Mouse (Mus musculus) heart, adult 2 months (tissue): ENCODE data around the gene Pomp. TPM values are rescaled to one million over a fixed set of nuclear protein-coding genes. Genes with fewer than 3 reads are reported as not detected.

ENCODE experiments used
- DNase-seq, 2 experiments: peaks; one replicate each; pipeline ENCODE4 v3.0.0; 2021
- H3K27ac ChIP-seq: fragments of 200-600 bp; 2 replicates; pipeline ENCODE4 v1.8.1; 2022
- H3K27me3 ChIP-seq: fragments of 200-500 bp; 2 replicates; pipeline ENCODE4 v1.6.1; 2012; ENCODE audit warnings: mild to moderate bottlenecking, low read length, inconsistent platforms, mixed read lengths; ENCODE audit not compliant: control insufficient read depth, insufficient read depth
- H3K36me3 ChIP-seq: fragments of 200-500 bp; 2 replicates; pipeline ENCODE4 v1.6.1; 2012; ENCODE audit warnings: low read length, inconsistent platforms; ENCODE audit not compliant: control insufficient read depth, insufficient read depth
- H3K4me1 ChIP-seq: fragments of 200-500 bp; 2 replicates; pipeline ENCODE4 v1.6.1; 2011; ENCODE audit warnings: low read length; ENCODE audit not compliant: control insufficient read depth, insufficient read depth
- H3K4me3 ChIP-seq: fragments of 200-600 bp; 2 replicates; pipeline ENCODE4 v1.8.1; 2022
- H3K79me2 ChIP-seq: fragments of 200-500 bp; replicated peaks from 2 replicates; pipeline ENCODE4 v1.6.1; 2012; ENCODE audit warnings: mild to moderate bottlenecking, inconsistent platforms, low read length, moderate library complexity, mixed read lengths; ENCODE audit not compliant: control insufficient read depth, insufficient read depth
- H3K9ac ChIP-seq: fragments of 200-500 bp; 2 replicates; pipeline ENCODE4 v1.6.1; 2012; ENCODE audit warnings: low read depth, mild to moderate bottlenecking, control low read depth, inconsistent platforms, low read length, mixed read lengths
- CTCF ChIP-seq: fragments of 200-600 bp; IDR thresholded peaks from 2 replicates; pipeline ENCODE4 v1.8.1; 2022; ENCODE audit warnings: antibody characterized with exemption, mild to moderate bottlenecking, moderate library complexity
- EP300 ChIP-seq: fragments of 200-500 bp; IDR thresholded peaks from 2 replicates; pipeline ENCODE4 v1.6.1; 2011; ENCODE audit warnings: low read depth, low read length, control low read depth; ENCODE audit not compliant: insufficient read depth
- POLR2A ChIP-seq: fragments of 200-500 bp; IDR thresholded peaks from 2 replicates; pipeline ENCODE4 v1.6.1; 2011; ENCODE audit warnings: mild to moderate bottlenecking, low read depth, low read length, control low read depth; ENCODE audit not compliant: insufficient read depth
- WGBS: fragments of 180-500 bp; shearing (Covaris S2); methylation state at CpG from one replicate; pipeline ENCODE4 v1.1.7; 2018; 5-methylcytosine and 5-hydroxymethylcytosine counted together
- intact Hi-C: fragments of 180-260 bp; cut with DNase I; formaldehyde crosslinking; loops from one replicate; pipeline ENCODE4 v1.15.1; 2025
- polyA plus RNA-seq: library from polyadenylated mRNA; depleted of rRNA; stranded (reverse); fragments of >200 nt; gene quantifications from 2 replicates; pipeline ENCODE4 v1.2.3, GENCODE M21; 2012
- total RNA-seq, 2 experiments: library from RNA; stranded (reverse); gene quantifications; 2 replicates each; pipeline ENCODE4 v1.2.3; 2021

Pomp gene
- total and polyA plus RNA-seq, 3 experiments: 86.5 to 176 (median 137) TPM

DNA sequence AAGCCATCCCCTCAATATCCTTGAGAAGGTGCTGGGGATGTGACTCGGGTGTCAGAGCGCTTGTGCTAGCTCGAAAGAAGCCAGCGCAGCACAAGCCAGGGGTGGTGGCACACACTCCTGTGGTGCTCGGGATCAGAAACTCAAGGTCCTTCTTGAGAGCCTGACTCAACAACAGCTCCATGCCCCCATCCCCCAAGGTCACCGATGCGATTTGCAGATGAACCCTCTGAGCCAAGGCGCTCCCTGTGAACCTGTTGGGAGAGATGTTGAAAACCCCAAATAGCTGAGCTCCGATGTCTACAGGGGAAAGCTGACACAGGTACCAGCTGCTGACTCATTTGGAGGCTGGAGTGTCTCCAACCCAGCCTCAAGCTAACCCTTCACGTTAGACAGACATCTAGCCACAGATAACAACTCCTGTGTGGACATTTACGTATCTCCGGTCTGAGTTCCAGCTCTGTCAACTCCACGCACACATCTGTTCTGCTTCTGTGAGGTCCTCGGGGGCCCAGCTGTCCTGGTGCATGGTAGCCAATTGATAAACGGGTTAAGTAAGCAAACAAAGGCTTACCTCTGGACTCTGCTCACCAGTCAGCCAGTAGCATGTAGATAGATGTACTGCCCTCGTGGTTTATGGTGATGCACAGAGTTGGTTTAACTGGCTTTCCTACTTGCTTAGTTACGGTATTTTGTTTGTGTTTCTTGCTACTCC is 19.9 kb downstream of the Pomp start:
- H3K4me3 ChIP-seq: no peak overlapping the region
- WGBS: 81% methylated on average over 17 of the region's 17 CpGs
- intact Hi-C loops: no loop called here
- TF ChIP-seq POLR2A (no peak), CTCF (no peak), EP300 (no peak)
- H3K79me2 ChIP-seq: no peaks in the 10 kb centered on the region
- peaks cover 2% of the 10 kb centered on the region; the same call in 1 of the 2 replicates for H3K4me1 ChIP-seq
- no peak overlapping the region for H3K27ac ChIP-seq
- no peak for DNase-seq
- H3K9ac ChIP-seq: no peak overlapping the region
- no peaks in the 10 kb centered on the region for H3K36me3 ChIP-seq
- H3K27me3 ChIP-seq: no peaks in the 10 kb centered on the region

DNA sequence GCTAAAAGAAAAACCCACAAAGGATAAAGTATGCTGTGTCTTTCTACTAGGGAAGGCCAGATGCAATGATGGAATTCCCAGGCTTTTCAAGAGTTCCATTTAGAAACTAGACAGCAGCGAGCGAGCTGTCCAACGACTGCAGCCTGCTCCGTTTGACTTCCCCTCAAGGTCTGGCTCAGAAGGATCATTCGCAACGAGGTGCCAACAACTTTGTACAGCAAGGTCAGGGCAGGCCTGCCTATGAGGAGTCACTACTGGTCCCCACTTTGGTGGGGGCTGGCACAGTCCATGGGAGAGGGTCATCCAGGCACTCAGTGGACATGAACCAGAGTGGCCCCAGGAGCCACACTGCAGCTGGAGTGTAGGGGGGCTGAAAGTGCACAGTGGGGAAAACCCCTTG is 23.3 kb downstream of the Pomp start:
- H3K27ac ChIP-seq: no peak overlapping the region
- no peak overlapping the region for H3K9ac ChIP-seq
- 58% methylated on average over 6 of the region's 6 CpGs for WGBS
- peaks cover 2% of the 10 kb centered on the region; the same call in 1 of the 2 replicates for H3K4me1 ChIP-seq
- H3K36me3 ChIP-seq: no peaks in the 10 kb centered on the region
- H3K27me3 ChIP-seq: no peaks in the 10 kb centered on the region
- TF ChIP-seq EP300 (no peak), POLR2A (no peak), CTCF (no peak)
- no peak overlapping the region for H3K4me3 ChIP-seq
- intact Hi-C loops: no loop called here
- no peaks in the 10 kb centered on the region for H3K79me2 ChIP-seq
- DNase-seq: no peak

DNA sequence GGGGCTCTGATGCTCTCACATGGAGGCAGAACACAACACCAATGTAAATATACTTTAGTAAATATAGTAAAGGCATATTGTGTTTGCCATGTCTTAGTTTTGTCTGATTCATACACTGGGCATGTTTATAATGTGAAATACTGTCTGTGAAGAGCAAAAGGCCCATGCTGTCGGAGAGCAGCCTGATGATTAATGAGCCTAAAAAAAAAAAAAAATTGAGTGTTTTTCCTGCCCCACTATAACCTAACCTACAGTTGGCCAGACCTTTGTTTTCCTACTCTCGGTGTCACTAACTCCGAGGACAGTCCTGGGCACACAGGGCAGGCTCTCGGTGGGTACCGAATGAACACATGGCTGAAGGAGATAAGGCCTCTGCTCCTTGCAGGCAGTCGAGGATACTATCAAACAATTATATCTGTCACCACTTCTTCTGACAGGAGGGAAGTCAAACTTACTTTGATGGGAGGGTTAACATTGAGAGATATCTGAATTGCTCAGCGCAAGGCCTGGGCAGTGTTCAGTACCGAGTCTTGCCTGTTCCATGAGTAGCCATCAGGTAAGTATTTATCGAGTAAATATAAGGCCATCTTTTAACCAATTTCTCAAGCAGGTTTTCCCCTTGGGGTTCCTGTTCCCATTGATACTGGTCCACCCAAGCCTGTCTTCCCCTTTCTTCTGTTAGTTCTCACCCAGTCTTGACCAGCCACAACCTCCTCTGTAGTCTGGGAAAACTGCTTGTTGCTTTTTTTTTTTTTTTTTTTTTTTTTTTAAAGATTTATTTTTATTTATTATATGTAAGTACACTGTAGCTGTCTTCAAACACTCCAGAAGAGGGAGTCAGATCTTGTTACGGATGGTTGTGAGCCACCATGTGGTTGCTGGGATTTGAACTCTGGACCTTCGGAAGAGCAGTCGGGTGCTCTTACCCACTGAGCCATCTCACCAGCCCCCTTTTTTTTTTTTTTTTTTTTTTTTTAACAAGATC is 28.3 kb downstream of the Pomp start:
- Histone ChIP-seq H3K27me3 (no peaks in the 10 kb centered on the region), H3K4me3 (no peak overlapping the region), H3K79me2 (no peaks in the 10 kb centered on the region), H3K4me1 (peaks cover under 1% of the 10 kb centered on the region; the same call in 1 of the 2 replicates), H3K27ac (no peak overlapping the region), H3K9ac (no peak overlapping the region), H3K36me3 (no peaks in the 10 kb centered on the region)
- no peak for TF ChIP-seq EP300
- no peak for TF ChIP-seq POLR2A
- TF ChIP-seq CTCF: no peak
- intact Hi-C loops: no loop called here
- WGBS: 60% methylated on average over 9 of the region's 12 CpGs
- no peak for DNase-seq

DNA sequence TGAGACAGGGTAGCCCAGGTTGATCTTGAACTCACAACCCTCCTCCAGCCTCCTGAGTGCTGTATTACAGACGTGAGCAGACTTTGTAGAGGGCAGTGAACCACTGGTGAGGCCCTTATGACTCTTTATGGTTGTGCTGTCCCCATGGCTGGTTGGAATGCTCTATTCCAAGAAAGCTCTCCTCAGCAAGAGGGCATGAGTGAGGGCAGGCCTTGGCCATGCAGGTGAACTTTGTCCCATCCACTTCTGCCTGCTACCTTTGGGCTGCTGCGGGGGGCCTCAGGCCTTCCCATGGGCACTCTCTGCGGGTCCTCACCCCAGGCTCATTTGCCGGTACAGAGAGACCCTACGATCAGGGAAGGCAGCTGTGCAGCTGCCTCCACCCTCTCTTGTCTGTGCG is 32.5 kb downstream of the Pomp start:
- H3K27ac ChIP-seq: no peak overlapping the region
- intact Hi-C loops: loop anchor here (10.0 kb wide), 1 partner anchor 52 kb away; no protein-coding TSS in a partner anchor
- no peaks in the 10 kb centered on the region for H3K36me3 ChIP-seq
- H3K9ac ChIP-seq: no peak overlapping the region
- no peaks in the 10 kb centered on the region for H3K79me2 ChIP-seq
- H3K4me3 ChIP-seq: no peak overlapping the region
- 0 out of 2 replicates have a peak, but pooled peaks cover 1% of the 10 kb centered on the region for H3K4me1 ChIP-seq
- H3K27me3 ChIP-seq: no peaks in the 10 kb centered on the region
- 83% methylated on average over 6 of the region's 6 CpGs for WGBS
- TF ChIP-seq CTCF: no peak
- no peak for TF ChIP-seq EP300
- no peak for TF ChIP-seq POLR2A
- no peak for DNase-seq

DNA sequence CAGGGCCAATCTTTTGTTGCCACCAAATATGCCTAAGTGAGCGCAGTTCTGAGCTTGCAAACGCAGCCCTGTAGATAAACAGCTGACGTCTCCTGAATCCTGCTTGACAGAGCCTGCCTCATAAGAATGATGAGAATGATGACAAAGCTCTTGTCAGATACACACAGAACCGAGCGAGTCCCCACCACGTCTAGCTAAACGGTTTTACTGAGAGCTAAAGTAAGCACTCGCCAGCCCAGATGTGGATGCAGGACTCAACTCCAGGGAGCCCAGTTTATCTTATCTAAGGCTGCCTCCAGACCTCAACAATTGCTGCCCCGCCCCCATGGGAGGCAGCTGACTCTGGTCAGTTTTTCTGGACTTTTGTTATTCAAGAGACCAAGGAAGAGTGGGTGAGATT is 32.9 kb downstream of the Pomp start:
- H3K27ac ChIP-seq: no peak overlapping the region
- H3K9ac ChIP-seq: no peak overlapping the region
- no peak for TF ChIP-seq EP300
- WGBS: 55% methylated on average over 9 of the region's 9 CpGs
- intact Hi-C loops: loop anchor here (10.0 kb wide), 1 partner anchor 52 kb away; no protein-coding TSS in a partner anchor
- no peaks in the 10 kb centered on the region for H3K36me3 ChIP-seq
- no peak for DNase-seq
- no peaks in the 10 kb centered on the region for H3K79me2 ChIP-seq
- no peak overlapping the region for H3K4me3 ChIP-seq
- no peaks in the 10 kb centered on the region for H3K27me3 ChIP-seq
- H3K4me1 ChIP-seq: 0 out of 2 replicates have a peak, but pooled peaks cover 1% of the 10 kb centered on the region
